Mouse (Mus musculus) midbrain, postnatal 0 days (tissue): ENCODE data around the gene Dync2li1. TPM values are rescaled to one million over a fixed set of nuclear protein-coding genes. Genes with fewer than 3 reads are reported as not detected.

ENCODE experiments used
- ATAC-seq: fragments of 200-750 bp; cut with Nextera tagmentation; 2 replicates; pipeline ENCODE4 v1.8.0; 2017; ENCODE audit warnings: moderate number of reproducible peaks, mild to moderate bottlenecking, moderate TSS enrichment, moderate library complexity; ENCODE audit not compliant: low FRiP score
- DNase-seq: peaks from one replicate; pipeline ENCODE4 v3.0.0-alpha.2; 2015; ENCODE audit warnings: low spot score
- H3K27ac ChIP-seq: fragments of 300-500 bp; sonication (generic); 2 replicates; pipeline ENCODE4 v1.5.1; 2014; ENCODE audit warnings: low read depth, mild to moderate bottlenecking, low read length, mixed read lengths
- H3K27me3 ChIP-seq: fragments of 300-500 bp; sonication (generic); 2 replicates; pipeline ENCODE4 v1.6.1; 2014; ENCODE audit warnings: low read length, control low read depth, mixed read lengths; ENCODE audit not compliant: insufficient read depth
- H3K36me3 ChIP-seq: fragments of 300-500 bp; sonication (generic); 2 replicates; pipeline ENCODE4 v1.6.1; 2014; ENCODE audit warnings: low read length, control low read depth, mixed read lengths; ENCODE audit not compliant: insufficient read depth
- H3K4me1 ChIP-seq: fragments of 300-500 bp; sonication (generic); 2 replicates; pipeline ENCODE4 v1.6.1; 2014; ENCODE audit warnings: mild to moderate bottlenecking, control low read depth, antibody characterized with exemption, low read length, mixed read lengths; ENCODE audit not compliant: insufficient read depth
- H3K4me2 ChIP-seq: fragments of 300-500 bp; sonication (generic); 2 replicates; pipeline ENCODE4 v1.6.1; 2014; ENCODE audit warnings: low read depth, mild to moderate bottlenecking, low read length, mixed read lengths; ENCODE audit not compliant: poor library complexity, severe bottlenecking
- H3K4me3 ChIP-seq: fragments of 300-500 bp; sonication (generic); 2 replicates; pipeline ENCODE4 v1.5.1; 2014; ENCODE audit warnings: low read depth, mild to moderate bottlenecking, low read length, moderate library complexity
- H3K9ac ChIP-seq: fragments of 300-500 bp; sonication (generic); replicated peaks from 2 replicates; pipeline ENCODE4 v1.6.1; 2014; ENCODE audit warnings: mild to moderate bottlenecking, low read length, moderate library complexity, mixed read lengths; ENCODE audit not compliant: poor library complexity, severe bottlenecking
- H3K9me3 ChIP-seq: fragments of 300-500 bp; sonication (generic); 2 replicates; pipeline ENCODE4 v1.6.1; 2016; ENCODE audit warnings: low read length, control low read depth
- CTCF ChIP-seq: IDR thresholded peaks from 2 replicates; pipeline ENCODE4 v1.5.1; 2016; ENCODE audit warnings: antibody characterized with exemption, mild to moderate bottlenecking
- WGBS: fragments of 180-500 bp; shearing (Covaris S2); extraction: QIAGEN DNeasy Blood & Tissue Kit; methylation state at CpG from one replicate; pipeline ENCODE4 v1.1.7; 2014; 5-methylcytosine and 5-hydroxymethylcytosine counted together
- polyA plus RNA-seq: library from polyadenylated mRNA; unstranded; fragments of >200 nt; fragmentation: Nextera tagmentation; extraction: Ambion mirVana; gene quantifications from 2 replicates; pipeline ENCODE4 v1.2.1, GENCODE M21; 2015
- total RNA-seq: library from RNA; depleted of rRNA; stranded (reverse); fragments of >200 nt; gene quantifications from 2 replicates; pipeline ENCODE4 v1.2.3, GENCODE M21; 2014

Dync2li1 gene
- total and polyA plus RNA-seq, 2 experiments from 2014 or later, result 18.3 to 36.1 TPM

- no peak overlapping the region for H3K27ac ChIP-seq
- no peaks in the 10 kb centered on the region for H3K36me3 ChIP-seq
- DNase-seq (no peak), ATAC-seq (no peak)
- H3K9me3 ChIP-seq, result no peaks in the 10 kb centered on the region
- no peaks in the 10 kb centered on the region for H3K27me3 ChIP-seq
- whole genome bisulfite sequencing, result 12% methylated on average over 7 of the region's 7 CpGs
- H3K4me1 ChIP-seq, result 0 out of 2 replicates have a peak, but pooled peaks cover 3% of the 10 kb centered on the region
- H3K9ac ChIP-seq, result no peak overlapping the region
- no peak for TF ChIP-seq CTCF
- H3K4me2 ChIP-seq, result no peak overlapping the region
- no peak overlapping the region for H3K4me3 ChIP-seq
These were observed 47.8 kb downstream of the Dync2li1 start for GRCm38 (mm10) chr17:84674048-84674447.

GRCm38 (mm10) chr17:84675204-84675603, 48.9 kb downstream of the Dync2li1 start:
- 58% methylated on average over 4 of the region's 4 CpGs for WGBS
- H3K4me1 ChIP-seq, result 0 out of 2 replicates have a peak, but pooled peaks cover 3% of the 10 kb centered on the region
- no peak overlapping the region for H3K9ac ChIP-seq
- DNase-seq (no peak), ATAC-seq (no peak)
- H3K4me2 ChIP-seq, result no peak overlapping the region
- H3K36me3 ChIP-seq, result no peaks in the 10 kb centered on the region
- no peaks in the 10 kb centered on the region for H3K27me3 ChIP-seq
- H3K27ac ChIP-seq, result no peak overlapping the region
- no peak overlapping the region; the same call in 1 of the 2 replicates for H3K4me3 ChIP-seq
- no peak for TF ChIP-seq CTCF
- H3K9me3 ChIP-seq, result no peaks in the 10 kb centered on the region

- Histone ChIP-seq H3K36me3 (no peaks in the 10 kb centered on the region), H3K4me2 (peak within 1 kb of the TSS; percentile 61), H3K4me1 (0 out of 2 replicates have a peak, but pooled peaks cover 3% of the 10 kb centered on the region), H3K4me3 (peak within 1 kb of the TSS; percentile 35), H3K27ac (no peak within 1 kb of the TSS), H3K9ac (0 out of 2 replicates have a peak within 1 kb of the TSS, but pooled peaks have one; percentile 39), H3K27me3 (no peaks in the 10 kb centered on the region), H3K9me3 (no peaks in the 10 kb centered on the region)
- WGBS, result 1% methylated on average over 24 of the region's 24 CpGs
- TF ChIP-seq CTCF, result 0 out of 2 replicates have a peak, but pooled peaks have one; percentile 15
- ATAC-seq (no peak), DNase-seq (peak; percentile 15)
These were observed 49.7 kb downstream of the Dync2li1 start, which contains the start of gene Abcg8 for GRCm38 (mm10) chr17:84675951-84676366. Abcg8 (plus strand) TSS chr17:84676302.

- H3K4me2 ChIP-seq, result no peak overlapping the region
- H3K27me3 ChIP-seq, result no peaks in the 10 kb centered on the region
- H3K36me3 ChIP-seq, result no peaks in the 10 kb centered on the region
- no peak overlapping the region for H3K4me3 ChIP-seq
- TF ChIP-seq CTCF, result no peak
- DNase-seq (no peak), ATAC-seq (no peak)
- no peaks in the 10 kb centered on the region for H3K9me3 ChIP-seq
- WGBS, result 91% methylated on average over 11 of the region's 11 CpGs
- H3K9ac ChIP-seq, result no peak overlapping the region
- no peak overlapping the region for H3K27ac ChIP-seq
- H3K4me1 ChIP-seq, result 0 out of 2 replicates have a peak, but pooled peaks cover 3% of the 10 kb centered on the region
These were observed 51.3 kb downstream of the Dync2li1 start for GRCm38 (mm10) chr17:84677595-84677994.

- no peak overlapping the region for H3K4me3 ChIP-seq
- no peaks in the 10 kb centered on the region for H3K4me1 ChIP-seq
- ATAC-seq (no peak), DNase-seq (no peak)
- no peak overlapping the region for H3K27ac ChIP-seq
- H3K9me3 ChIP-seq, result no peaks in the 10 kb centered on the region
- 88% methylated on average over 3 of the region's 3 CpGs for WGBS
- TF ChIP-seq CTCF, result no peak
- no peak overlapping the region for H3K9ac ChIP-seq
- H3K36me3 ChIP-seq, result no peaks in the 10 kb centered on the region
- no peak overlapping the region for H3K4me2 ChIP-seq
- H3K27me3 ChIP-seq, result no peaks in the 10 kb centered on the region
These were observed 55.4 kb downstream of the Dync2li1 start for GRCm38 (mm10) chr17:84681670-84682069.

GRCm38 (mm10) chr17:84682734-84683717, 56.7 kb downstream of the Dync2li1 start, which contains the start of gene Abcg5:
Abcg5 (minus strand) TSS chr17:84683011.
- no peak within 1 kb of the TSS for H3K27ac ChIP-seq
- no peaks in the 10 kb centered on the region for H3K27me3 ChIP-seq
- H3K36me3 ChIP-seq, result no peaks in the 10 kb centered on the region
- WGBS, result 78% methylated on average over 18 of the region's 18 CpGs
- H3K9me3 ChIP-seq, result no peaks in the 10 kb centered on the region
- DNase-seq (no peak), ATAC-seq (no peak)
- H3K4me1 ChIP-seq, result no peaks in the 10 kb centered on the region
- no peak within 1 kb of the TSS for H3K4me2 ChIP-seq
- no peak within 1 kb of the TSS for H3K4me3 ChIP-seq
- no peak within 1 kb of the TSS for H3K9ac ChIP-seq
- no peak for TF ChIP-seq CTCF
